Mouse (Mus musculus) kidney, adult 9 months (tissue): ENCODE data around the gene Edem2.
"Not testable (repeated sequence)": the region's sequence is repeated elsewhere in the genome, so short reads cannot be mapped to it uniquely, and the experiment has no call there.

Experiments
- DNase-seq: peaks from one replicate; pipeline ENCODE4 v3.0.0; 2022

Edem2 gene

GRCm38 (mm10) chr2:155735080-155735479 lies 5.8 kb upstream of the Edem2 start:
- no peak for DNase-seq

GRCm38 (mm10) chr2:155728742-155729141 lies 533 bp downstream of the Edem2 start:
- peak; percentile 11 for DNase-seq

- no peak for DNase-seq
Measured at GRCm38 (mm10) chr2:155727764-155728395, 1.4 kb downstream of the Edem2 start.

GRCm38 (mm10) chr2:155726302-155726701 lies 3.0 kb downstream of the Edem2 start:
- DNase-seq = no peak

- no peak for DNase-seq
Measured at GRCm38 (mm10) chr2:155724526-155724925, 4.7 kb downstream of the Edem2 start.

GRCm38 (mm10) chr2:155724036-155724435 lies 5.2 kb downstream of the Edem2 start:
- no peak for DNase-seq

- DNase-seq = no peak
Measured at GRCm38 (mm10) chr2:155720585-155720984, 8.7 kb downstream of the Edem2 start.

- no peak for DNase-seq
Measured at GRCm38 (mm10) chr2:155717082-155717990, 11.9 kb downstream of the Edem2 start.

- no peak for DNase-seq
Measured at GRCm38 (mm10) chr2:155710557-155710956, 18.7 kb downstream of the Edem2 start.

- no peak for DNase-seq
Measured at GRCm38 (mm10) chr2:155707251-155707650, 22.0 kb downstream of the Edem2 start.

GRCm38 (mm10) chr2:155703630-155704029 lies 25.6 kb downstream of the Edem2 start:
- no peak for DNase-seq

- DNase-seq = no peak
Measured at GRCm38 (mm10) chr2:155701399-155701919, 27.8 kb downstream of the Edem2 start.

GRCm38 (mm10) chr2:155698443-155698842 lies 30.8 kb downstream of the Edem2 start:
- not testable (repeated sequence) for DNase-seq

GRCm38 (mm10) chr2:155696851-155697250 lies 32.4 kb downstream of the Edem2 start:
- DNase-seq = no peak

- peak; percentile 90 for DNase-seq
Measured at GRCm38 (mm10) chr2:155696091-155696558, 33.1 kb downstream of the Edem2 start.

- no peak for DNase-seq
Measured at GRCm38 (mm10) chr2:155695316-155695715, 34.0 kb downstream of the Edem2 start.

GRCm38 (mm10) chr2:155694564-155694963 lies 34.7 kb downstream of the Edem2 start:
- DNase-seq = no peak

GRCm38 (mm10) chr2:155693136-155693535 lies 36.1 kb downstream of the Edem2 start:
- DNase-seq = peak; percentile 52

- DNase-seq = peak; percentile 97
Measured at GRCm38 (mm10) chr2:155691723-155692493, 37.4 kb downstream of the Edem2 start, which contains the start of gene Trpc4ap. Trpc4ap (minus strand) TSS chr2:155692384.

- DNase-seq = no peak
Measured at GRCm38 (mm10) chr2:155691336-155691722, 37.9 kb downstream of the Edem2 start.

- no peak for DNase-seq
Measured at GRCm38 (mm10) chr2:155689211-155689610, 40.1 kb downstream of the Edem2 start.

- no peak for DNase-seq
Measured at GRCm38 (mm10) chr2:155687746-155688145, 41.5 kb downstream of the Edem2 start.

GRCm38 (mm10) chr2:155686572-155686971 lies 42.7 kb downstream of the Edem2 start:
- no peak for DNase-seq
